Mouse (Mus musculus) layer of hippocampus, adult 9-11 months (tissue): ENCODE measurements around the gene Slc17a3.

ENCODE experiments used
- DNase-seq: peaks from one replicate; pipeline ENCODE4 v3.0.0; 2022

Gene Slc17a3

DNA sequence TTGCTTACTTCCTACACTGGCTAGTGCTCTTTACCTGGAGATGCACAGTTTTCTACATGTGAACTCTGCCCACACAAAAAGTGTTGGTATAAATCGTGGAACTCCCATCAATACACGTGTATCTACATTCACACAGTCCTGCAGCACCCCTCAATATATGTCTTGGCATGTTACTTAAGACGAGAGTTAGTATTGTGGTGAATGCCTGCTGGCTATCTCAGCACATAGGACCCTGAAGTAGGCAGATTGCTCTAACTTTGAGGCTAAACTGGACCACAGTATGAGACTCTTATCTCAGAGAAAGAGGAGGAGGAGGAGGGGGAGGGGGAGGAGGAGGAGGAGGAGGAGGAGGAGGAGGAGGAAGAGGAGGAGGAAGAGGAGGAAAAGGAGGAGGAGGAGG is 39.9 kb downstream of the Slc17a3 start:
- no peak for DNase-seq

DNA sequence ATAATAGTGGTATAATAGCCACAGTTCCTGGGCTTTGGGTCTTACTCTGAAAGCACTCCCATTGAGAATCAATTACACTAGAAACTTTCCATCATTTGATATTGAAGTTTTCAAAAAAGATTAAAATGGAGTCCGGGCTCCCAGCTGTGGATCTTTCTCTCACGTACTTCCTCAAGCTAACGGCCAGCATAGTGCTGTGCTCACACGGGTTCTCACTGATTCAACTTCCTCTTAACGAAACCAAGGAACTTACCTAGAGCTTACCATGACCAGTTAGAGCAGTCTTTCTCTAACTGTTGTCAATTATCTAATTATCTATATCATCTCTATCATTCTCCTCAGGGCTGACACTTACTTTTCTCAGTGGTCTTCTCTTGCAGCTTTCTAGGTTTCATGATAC is 40.4 kb downstream of the Slc17a3 start:
- no peak for DNase-seq

DNA sequence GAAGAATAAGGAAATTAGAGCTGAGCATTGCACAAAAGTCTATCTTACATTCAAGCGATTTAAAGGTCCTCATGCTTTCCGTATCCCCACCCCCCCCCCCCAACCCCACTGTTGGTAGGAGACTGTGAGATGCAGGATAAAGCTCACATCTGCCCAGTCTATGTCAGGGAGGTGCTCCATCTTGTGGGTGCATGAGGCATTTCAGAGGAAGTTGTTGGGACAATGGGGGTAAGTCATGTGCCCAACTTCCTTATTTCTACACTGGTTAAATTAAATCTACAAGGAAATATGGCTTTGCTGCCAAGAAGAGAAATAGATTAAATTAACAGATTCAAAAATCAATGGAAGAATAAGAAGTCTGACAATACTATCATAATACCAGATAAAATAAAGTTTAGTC is 46.3 kb downstream of the Slc17a3 start:
- no peak for DNase-seq

DNA sequence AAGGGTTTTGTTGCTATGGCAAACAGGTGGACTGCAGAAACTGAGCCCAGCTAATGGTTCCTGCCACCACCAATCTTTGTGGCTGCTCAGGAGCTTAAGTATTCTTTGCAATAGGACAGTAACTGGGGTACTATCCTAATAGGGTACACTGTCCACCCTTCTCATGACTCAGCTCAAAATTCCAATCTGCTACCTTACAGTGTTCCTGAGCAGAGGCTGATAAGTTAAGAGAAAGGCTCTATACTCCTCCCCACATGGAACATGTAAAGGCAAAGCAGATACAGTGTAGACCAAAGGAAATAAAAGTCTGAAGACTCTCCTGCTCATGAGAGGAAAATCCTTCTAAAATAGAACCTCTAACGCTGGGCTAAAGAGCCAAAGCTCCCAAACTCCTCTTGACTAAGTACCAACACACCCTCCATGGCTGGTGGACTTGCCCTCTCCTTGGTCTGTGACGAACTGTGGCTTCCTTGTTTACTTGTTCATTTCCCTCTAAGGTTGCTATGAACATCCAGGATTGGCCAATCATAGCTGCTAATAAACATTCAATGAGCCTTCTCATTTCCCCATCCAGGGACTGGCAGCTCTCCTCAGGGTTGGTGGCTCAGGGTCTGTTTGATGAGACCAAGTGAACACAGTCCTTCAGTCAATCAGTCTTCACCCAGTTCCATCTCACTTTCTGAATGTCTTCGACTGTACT is 47.9 kb downstream of the Slc17a3 start:
- DNase-seq = no peak

DNA sequence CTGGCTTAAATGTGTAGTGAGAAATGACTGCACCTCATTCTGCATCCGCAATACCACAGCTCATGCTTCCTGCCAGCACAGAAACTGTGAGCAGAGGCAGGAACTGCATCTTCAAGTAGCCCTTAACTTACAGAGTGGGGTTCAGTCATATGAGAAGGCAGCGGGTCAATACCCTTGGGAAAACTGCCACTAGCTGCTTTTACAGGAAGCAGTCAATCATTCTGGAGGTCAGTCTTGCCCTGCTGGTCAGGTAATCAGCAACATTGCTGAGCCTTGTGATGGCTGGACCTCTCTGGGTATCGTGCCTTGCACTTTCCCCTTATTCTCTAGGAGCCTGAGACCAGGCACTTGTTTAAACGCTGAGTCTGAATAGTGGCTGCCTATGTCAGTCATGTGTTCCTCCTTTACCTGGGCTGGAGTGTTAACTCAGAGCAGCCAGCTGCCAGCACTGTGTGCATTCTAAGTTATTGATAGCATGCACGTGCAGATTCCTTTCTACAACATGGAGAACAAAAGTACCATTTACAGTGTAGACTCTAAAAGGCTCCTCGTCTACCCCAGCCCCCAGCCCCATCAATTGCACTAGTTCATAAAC is 49.9 kb downstream of the Slc17a3 start:
- DNase-seq = no peak

DNA sequence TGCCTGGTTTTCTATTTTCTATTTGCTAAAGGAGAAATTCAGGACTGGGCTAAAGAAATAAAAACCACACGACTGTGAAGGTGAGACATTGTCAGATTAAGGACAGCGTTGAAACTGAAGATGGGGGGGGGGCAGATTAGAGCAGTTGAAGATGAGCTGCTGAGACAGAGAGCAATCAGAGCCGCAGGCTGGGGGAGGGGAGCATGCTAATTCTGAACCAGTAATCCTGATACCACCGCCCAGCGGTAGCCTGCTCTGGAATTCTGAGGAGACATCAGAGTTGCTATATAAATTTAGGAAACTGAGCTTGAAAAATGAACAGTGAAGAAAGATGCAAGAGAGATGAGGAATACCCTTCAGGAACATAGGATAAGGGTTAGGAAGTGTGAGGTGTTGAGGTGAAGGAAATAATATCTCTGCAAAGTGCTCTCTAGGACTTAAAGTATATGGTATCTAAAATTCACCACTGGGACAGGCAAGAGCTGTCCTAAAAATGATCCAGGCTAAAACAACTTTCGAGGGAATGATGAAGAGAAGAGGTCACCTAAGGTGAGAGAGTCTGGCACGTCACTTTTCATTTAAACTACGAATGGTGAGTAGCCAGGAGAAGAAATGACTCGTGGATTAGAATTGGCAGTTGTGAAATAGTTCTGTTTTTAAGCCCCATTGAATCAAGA is 53.5 kb downstream of the Slc17a3 start:
- DNase-seq = no peak

DNA sequence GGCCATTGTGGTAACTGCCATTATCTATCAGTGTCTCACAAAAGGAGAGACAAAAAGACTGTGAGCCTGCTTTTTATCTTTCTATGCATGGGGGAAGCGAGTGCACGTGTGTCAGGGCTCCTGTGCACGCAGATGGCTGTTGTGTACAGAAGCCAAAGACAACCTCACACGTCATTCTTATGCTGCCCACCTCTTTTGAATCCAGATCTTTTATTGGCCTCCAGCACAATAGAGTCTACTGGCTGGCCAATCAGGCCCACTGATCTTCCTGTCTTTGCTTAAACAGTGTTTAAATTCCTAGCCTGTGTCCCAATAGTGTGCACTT is 54.0 kb downstream of the Slc17a3 start:
- no peak for DNase-seq

DNA sequence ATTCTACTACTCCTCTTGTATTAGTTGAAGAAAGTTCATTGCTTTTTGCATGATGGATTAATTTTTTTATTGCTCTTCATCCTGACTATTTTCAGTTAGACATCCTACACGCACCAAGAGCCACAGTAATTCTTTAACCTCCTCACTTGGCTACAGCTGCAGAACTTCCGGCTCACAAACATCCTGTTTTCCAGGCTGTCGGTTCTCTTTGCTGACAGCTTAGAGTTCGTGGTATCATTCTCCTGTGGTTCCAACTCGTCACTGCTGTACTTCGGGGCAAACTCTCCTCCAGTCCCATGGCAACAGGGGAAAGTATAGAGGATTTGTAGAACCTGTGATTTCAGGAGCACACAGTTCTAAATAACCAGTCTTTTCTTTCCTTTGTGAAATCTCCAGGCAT is 59.0 kb downstream of the Slc17a3 start:
- DNase-seq = no peak

DNA sequence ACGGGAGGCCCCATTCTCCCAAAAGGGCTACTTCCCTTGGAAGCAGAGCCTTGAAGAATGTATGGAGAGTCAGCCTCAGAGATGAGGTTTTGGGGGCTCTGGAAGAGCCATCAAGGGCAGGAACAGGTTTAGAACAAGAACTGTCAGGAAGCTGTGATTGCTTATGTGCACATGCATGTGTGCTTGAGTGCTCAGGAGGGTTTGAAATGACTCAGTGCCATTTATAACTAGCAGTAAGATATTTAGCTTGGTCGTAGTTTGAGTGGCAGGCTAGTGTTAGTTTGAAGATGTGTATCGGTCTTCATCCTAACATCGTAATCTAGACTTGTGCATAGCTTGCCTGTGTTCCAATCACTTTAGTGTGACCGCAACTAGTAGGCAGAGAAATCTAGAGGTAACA is 67.7 kb downstream of the Slc17a3 start:
- no peak for DNase-seq

DNA sequence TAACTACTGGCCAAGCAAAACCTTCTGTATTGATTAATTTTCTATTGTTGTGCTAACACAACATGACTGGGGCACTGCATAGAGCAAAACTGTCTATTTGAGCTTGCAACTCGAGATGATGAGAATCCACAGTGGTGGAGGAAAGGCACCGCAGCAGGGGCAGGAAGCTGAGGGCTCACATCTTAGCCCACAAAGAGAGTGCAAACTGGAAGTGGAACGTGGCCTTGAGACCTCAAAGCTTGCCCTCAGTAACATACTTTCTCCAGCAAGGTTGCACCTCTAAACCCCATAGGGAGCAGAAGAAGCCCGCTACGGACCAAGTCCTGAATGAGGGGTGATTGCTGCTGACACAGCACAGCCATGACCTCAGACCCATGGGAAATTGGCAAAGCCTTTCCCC is 70.9 kb downstream of the Slc17a3 start:
- DNase-seq = no peak
